Mouse (Mus musculus): ENCODE measurements around the gene Ppp4r3b. TPM values are rescaled to one million over a fixed set of nuclear protein-coding genes. Genes with fewer than 3 reads are reported as not detected.
A peak's percentile ranks its signal among the peaks of the same experiment; 100 is the strongest.

Ppp4r3b gene
- polyA plus RNA-seq, 1 experiment from 2014 or later, result 41.1 TPM

- H3K4me3 ChIP-seq, result no peak overlapping the region
- ATAC-seq (ENCODE audit: extremely low read depth, insufficient number of reproducible peaks, low FRiP score, low TSS enrichment), result no peak
- peaks cover 39% of the 10 kb centered on the region for H3K36me3 ChIP-seq
- H3K27ac ChIP-seq (replicated peaks), result peak overlapping the region; percentile 50; the same call in 1 of the 2 replicates
- H3K9me3 ChIP-seq, result no peaks in the 10 kb centered on the region
- no peaks in the 10 kb centered on the region for H3K27me3 ChIP-seq (replicated peaks)
- 70% methylated on average over 3 of the region's 3 CpGs for WGBS
- no peak overlapping the region for H3K9ac ChIP-seq
- peaks cover 16% of the 10 kb centered on the region for H3K4me1 ChIP-seq
- no peak overlapping the region for H3K4me2 ChIP-seq
Observed at GRCm38 (mm10) chr11:29180657-29181056, 8.0 kb downstream of the Ppp4r3b start.

GRCm38 (mm10) chr11:29181751-29182150 is 9.1 kb downstream of the Ppp4r3b start:
- H3K27ac ChIP-seq (replicated peaks), result peak overlapping the region; percentile 65; the same call in 1 of the 2 replicates
- H3K4me1 ChIP-seq, result peaks cover 16% of the 10 kb centered on the region

DNA sequence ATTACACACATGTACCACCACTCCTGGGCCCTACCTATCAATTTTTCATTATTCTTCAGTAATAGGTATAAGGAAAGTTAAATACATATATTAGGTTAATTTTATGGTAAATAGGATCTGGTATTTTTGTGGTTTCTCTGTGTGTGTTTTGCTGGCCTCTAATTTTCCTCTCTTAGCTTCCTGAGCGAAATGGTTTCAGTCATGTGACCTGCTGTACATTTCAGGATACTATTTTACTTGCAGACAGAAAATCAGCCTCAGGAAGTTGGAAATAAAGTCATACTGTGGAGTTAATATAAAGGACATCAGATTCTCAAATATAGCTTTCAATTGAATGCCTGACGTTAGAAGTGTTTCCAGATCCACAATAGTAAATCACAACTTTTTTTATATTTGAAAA is 16.3 kb downstream of the Ppp4r3b start:
- H3K36me3 ChIP-seq, result peaks cover 58% of the 10 kb centered on the region
- no peak overlapping the region for H3K9ac ChIP-seq
- no peak overlapping the region for H3K27ac ChIP-seq (replicated peaks)
- no peaks in the 10 kb centered on the region for H3K4me1 ChIP-seq
- 85% methylated on average over 2 of the region's 2 CpGs for WGBS
- no peak for ATAC-seq (ENCODE audit: extremely low read depth, insufficient number of reproducible peaks, low FRiP score, low TSS enrichment)
- no peaks in the 10 kb centered on the region for H3K27me3 ChIP-seq (replicated peaks)
- H3K4me3 ChIP-seq, result no peak overlapping the region
- no peak overlapping the region for H3K4me2 ChIP-seq
- no peaks in the 10 kb centered on the region for H3K9me3 ChIP-seq

More at GRCm38 (mm10) chr11:29181751-29182150, 9.1 kb downstream of the Ppp4r3b start:
- Histone ChIP-seq H3K4me2 (peak overlapping the region; percentile 28; the same call in 1 of the 2 replicates), H3K9ac (no peak overlapping the region), H3K27me3 (replicated peaks) (no peaks in the 10 kb centered on the region), H3K4me3 (no peak overlapping the region), H3K36me3 (peaks cover 50% of the 10 kb centered on the region), H3K9me3 (no peaks in the 10 kb centered on the region)
- no peak for ATAC-seq (ENCODE audit: extremely low read depth, insufficient number of reproducible peaks, low FRiP score, low TSS enrichment)
- WGBS, result 47% methylated on average over 5 of the region's 5 CpGs

DNA sequence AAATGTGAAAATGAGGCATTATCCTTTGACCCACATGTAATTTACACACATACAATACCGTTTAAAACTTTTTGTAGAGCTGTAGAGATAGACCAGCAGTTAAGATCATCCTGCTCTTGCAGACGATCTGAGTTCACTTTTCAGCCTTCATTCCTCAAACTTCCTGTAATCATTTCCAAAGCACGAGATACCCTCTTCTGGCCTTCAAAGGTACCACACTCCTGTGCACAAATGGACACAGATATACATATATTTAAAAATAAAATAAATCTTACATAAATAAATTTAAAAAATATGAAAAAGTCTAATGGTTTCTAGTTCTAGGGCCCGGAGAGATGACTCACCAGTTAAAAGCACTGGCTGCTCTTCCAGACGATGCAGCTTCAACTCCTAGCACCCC is 31.0 kb downstream of the Ppp4r3b start:
- no peak for ATAC-seq (ENCODE audit: extremely low read depth, insufficient number of reproducible peaks, low FRiP score, low TSS enrichment)
- Histone ChIP-seq H3K9ac (no peak overlapping the region), H3K9me3 (no peaks in the 10 kb centered on the region), H3K27ac (replicated peaks) (no peak overlapping the region), H3K4me2 (no peak overlapping the region), H3K27me3 (replicated peaks) (no peaks in the 10 kb centered on the region), H3K36me3 (peaks cover 67% of the 10 kb centered on the region), H3K4me1 (no peaks in the 10 kb centered on the region), H3K4me3 (no peak overlapping the region)
- WGBS, result 78% methylated on average over 5 of the region's 5 CpGs

GRCm38 (mm10) chr11:29209774-29210173 is 37.1 kb downstream of the Ppp4r3b start:
- Histone ChIP-seq H3K27me3 (replicated peaks) (no peaks in the 10 kb centered on the region), H3K4me3 (no peak overlapping the region), H3K9me3 (no peaks in the 10 kb centered on the region), H3K4me2 (no peak overlapping the region), H3K4me1 (no peaks in the 10 kb centered on the region), H3K9ac (no peak overlapping the region), H3K36me3 (peaks cover 61% of the 10 kb centered on the region), H3K27ac (replicated peaks) (no peak overlapping the region)
- no peak for ATAC-seq (ENCODE audit: extremely low read depth, insufficient number of reproducible peaks, low FRiP score, low TSS enrichment)
- 83% methylated on average over 2 of the region's 2 CpGs for WGBS

GRCm38 (mm10) chr11:29216196-29216595 is 43.5 kb downstream of the Ppp4r3b start:
- no peak for ATAC-seq (ENCODE audit: extremely low read depth, insufficient number of reproducible peaks, low FRiP score, low TSS enrichment)
- Histone ChIP-seq H3K36me3 (peaks cover 77% of the 10 kb centered on the region), H3K4me1 (no peaks in the 10 kb centered on the region), H3K9ac (no peak overlapping the region), H3K27me3 (replicated peaks) (no peaks in the 10 kb centered on the region), H3K27ac (replicated peaks) (no peak overlapping the region), H3K4me3 (no peak overlapping the region), H3K4me2 (no peak overlapping the region), H3K9me3 (no peaks in the 10 kb centered on the region)
- WGBS, result 71% methylated on average over 2 of the region's 2 CpGs

GRCm38 (mm10) chr11:29219055-29219454 is 46.4 kb downstream of the Ppp4r3b start:
- no peaks in the 10 kb centered on the region for H3K9me3 ChIP-seq
- no peak overlapping the region for H3K4me2 ChIP-seq
- H3K4me3 ChIP-seq, result no peak overlapping the region
- no peaks in the 10 kb centered on the region for H3K27me3 ChIP-seq (replicated peaks)
- H3K9ac ChIP-seq, result no peak overlapping the region
- peaks cover 8% of the 10 kb centered on the region for H3K4me1 ChIP-seq
- H3K36me3 ChIP-seq, result peaks cover 82% of the 10 kb centered on the region
- no peak for ATAC-seq (ENCODE audit: extremely low read depth, insufficient number of reproducible peaks, low FRiP score, low TSS enrichment)
- no peak overlapping the region for H3K27ac ChIP-seq (replicated peaks)

- peaks cover 79% of the 10 kb centered on the region for H3K36me3 ChIP-seq
- H3K27me3 ChIP-seq (replicated peaks), result no peaks in the 10 kb centered on the region
- peaks cover 8% of the 10 kb centered on the region for H3K4me1 ChIP-seq
- WGBS, result 20% methylated on average over 5 of the region's 5 CpGs
- H3K9me3 ChIP-seq, result no peaks in the 10 kb centered on the region
- H3K4me3 ChIP-seq, result no peak overlapping the region
- H3K27ac ChIP-seq (replicated peaks), result no peak overlapping the region
- H3K9ac ChIP-seq, result no peak overlapping the region
- ATAC-seq (ENCODE audit: extremely low read depth, insufficient number of reproducible peaks, low FRiP score, low TSS enrichment), result no peak
- H3K4me2 ChIP-seq, result no peak overlapping the region
Observed at GRCm38 (mm10) chr11:29222310-29222709, 49.6 kb downstream of the Ppp4r3b start.

DNA sequence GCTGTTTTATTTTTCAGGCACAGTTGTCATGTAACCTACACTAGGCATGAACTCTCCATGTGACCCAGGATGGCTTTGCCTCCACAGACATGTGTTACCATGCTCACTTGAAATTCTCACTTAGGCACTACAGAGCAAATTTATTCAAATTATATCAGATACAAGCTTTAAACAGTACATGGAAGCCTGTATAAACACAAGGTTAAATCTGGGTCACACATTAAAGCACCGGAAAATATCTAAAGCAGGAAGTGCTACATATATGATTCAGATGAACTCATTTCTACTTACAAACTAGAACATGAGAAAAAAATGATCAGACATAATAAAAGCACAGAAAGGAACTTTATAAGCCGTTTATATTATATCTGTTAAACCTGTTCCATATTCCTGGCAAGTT is 52.1 kb downstream of the Ppp4r3b start:
- Histone ChIP-seq H3K9me3 (no peaks in the 10 kb centered on the region), H3K4me2 (no peak overlapping the region), H3K27ac (replicated peaks) (no peak overlapping the region), H3K9ac (no peak overlapping the region), H3K36me3 (peaks cover 86% of the 10 kb centered on the region), H3K4me1 (peaks cover 8% of the 10 kb centered on the region), H3K27me3 (replicated peaks) (no peaks in the 10 kb centered on the region), H3K4me3 (no peak overlapping the region)
- no peak for ATAC-seq (ENCODE audit: extremely low read depth, insufficient number of reproducible peaks, low FRiP score, low TSS enrichment)
- WGBS, result 92% methylated on average over 2 of the region's 2 CpGs

DNA sequence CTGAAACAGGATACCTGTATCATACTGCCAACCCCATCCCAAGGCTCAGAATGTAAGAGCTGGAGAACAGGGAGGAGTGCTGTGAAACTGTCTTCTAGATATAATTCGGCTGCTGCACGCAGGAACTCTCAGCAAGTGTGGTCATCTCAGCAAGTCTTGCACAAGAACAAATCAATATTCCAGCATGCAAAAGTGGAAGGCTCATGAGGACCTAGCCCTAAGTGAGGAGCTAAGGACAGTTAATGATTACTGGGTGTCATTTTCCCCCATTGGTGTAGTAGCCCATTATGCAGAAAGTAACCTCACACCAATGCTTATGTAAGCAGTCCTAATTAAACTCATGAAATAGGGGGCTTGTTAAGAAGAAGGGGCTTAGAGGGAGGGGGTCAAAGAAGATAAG is 56.3 kb downstream of the Ppp4r3b start:
- Histone ChIP-seq H3K36me3 (peaks cover 81% of the 10 kb centered on the region), H3K9me3 (no peaks in the 10 kb centered on the region)

DNA sequence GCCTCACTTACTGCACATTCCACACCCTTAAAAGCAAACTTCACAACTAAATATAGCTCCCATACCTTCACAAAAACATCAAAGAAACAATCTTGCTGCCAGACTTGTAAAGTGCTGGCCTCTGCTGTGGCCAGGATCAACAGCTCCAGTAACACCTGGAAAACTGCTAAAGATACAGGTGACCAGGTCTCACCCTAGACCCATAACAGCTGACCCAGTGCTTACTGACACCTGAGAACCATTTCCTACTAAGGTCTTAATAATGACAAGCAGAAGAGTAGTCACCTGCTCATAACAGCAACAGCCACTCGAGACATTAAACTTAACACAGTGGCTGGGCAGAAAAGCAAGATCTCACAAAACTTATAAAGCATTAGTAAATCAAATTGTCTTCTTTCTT is 60.9 kb downstream of the Ppp4r3b start:
- Histone ChIP-seq H3K4me1 (peaks cover 10% of the 10 kb centered on the region), H3K27me3 (replicated peaks) (no peaks in the 10 kb centered on the region), H3K27ac (replicated peaks) (no peak overlapping the region; the same call in 1 of the 2 replicates), H3K36me3 (peaks cover 47% of the 10 kb centered on the region), H3K9ac (no peak overlapping the region), H3K4me3 (no peak overlapping the region), H3K4me2 (no peak overlapping the region), H3K9me3 (no peaks in the 10 kb centered on the region)
- 77% methylated on average over 1 of the region's 1 CpGs for WGBS
- ATAC-seq (ENCODE audit: extremely low read depth, insufficient number of reproducible peaks, low FRiP score, low TSS enrichment), result no peak

More for the DNA sequence above, 56.3 kb downstream of the Ppp4r3b start:
- Histone ChIP-seq H3K4me1 (peaks cover 7% of the 10 kb centered on the region), H3K27ac (replicated peaks) (no peak overlapping the region), H3K27me3 (replicated peaks) (no peaks in the 10 kb centered on the region), H3K4me2 (no peak overlapping the region), H3K4me3 (no peak overlapping the region), H3K9ac (no peak overlapping the region)
- ATAC-seq (ENCODE audit: extremely low read depth, insufficient number of reproducible peaks, low FRiP score, low TSS enrichment), result no peak
- WGBS, result 96% methylated on average over 2 of the region's 2 CpGs

DNA sequence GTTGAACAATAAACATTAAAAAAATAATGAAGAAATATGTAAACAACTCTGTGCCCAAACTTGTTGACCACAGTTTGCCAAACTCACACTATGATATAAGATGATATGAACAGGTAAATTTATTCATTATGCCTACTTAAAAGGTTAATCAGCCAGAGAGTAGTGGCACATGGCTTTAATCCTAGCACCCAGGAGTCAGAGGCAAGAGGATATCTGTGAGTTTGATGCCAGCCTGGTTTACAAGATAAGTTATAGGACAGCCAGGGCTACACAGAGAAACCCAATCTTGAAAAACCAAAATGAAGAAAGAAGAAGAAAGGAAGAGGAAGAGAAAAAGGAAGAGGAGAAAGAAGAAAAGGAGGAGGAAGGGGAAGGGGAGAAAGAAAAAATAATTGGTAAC is 64.7 kb downstream of the Ppp4r3b start:
- Histone ChIP-seq H3K27me3 (replicated peaks) (no peaks in the 10 kb centered on the region), H3K4me3 (no peak overlapping the region), H3K9me3 (no peaks in the 10 kb centered on the region), H3K4me2 (no peak overlapping the region), H3K27ac (replicated peaks) (no peak overlapping the region), H3K36me3 (peaks cover 28% of the 10 kb centered on the region), H3K4me1 (peaks cover 15% of the 10 kb centered on the region), H3K9ac (no peak overlapping the region)
- ATAC-seq (ENCODE audit: extremely low read depth, insufficient number of reproducible peaks, low FRiP score, low TSS enrichment), result no peak

Measured in heart, embryonic 13.5 days (tissue).